Mouse (Mus musculus) spleen, adult 18-20 months (tissue): ENCODE data around the gene Col4a1.
A peak's percentile ranks its signal among the peaks of the same experiment; 100 is the strongest.

Experiments
- DNase-seq, 2 experiments: peaks; one replicate each; pipeline ENCODE4 v3.0.0; 2022; ENCODE audit warnings: mixed read lengths in 2 of 2

The Col4a1 gene

DNA sequence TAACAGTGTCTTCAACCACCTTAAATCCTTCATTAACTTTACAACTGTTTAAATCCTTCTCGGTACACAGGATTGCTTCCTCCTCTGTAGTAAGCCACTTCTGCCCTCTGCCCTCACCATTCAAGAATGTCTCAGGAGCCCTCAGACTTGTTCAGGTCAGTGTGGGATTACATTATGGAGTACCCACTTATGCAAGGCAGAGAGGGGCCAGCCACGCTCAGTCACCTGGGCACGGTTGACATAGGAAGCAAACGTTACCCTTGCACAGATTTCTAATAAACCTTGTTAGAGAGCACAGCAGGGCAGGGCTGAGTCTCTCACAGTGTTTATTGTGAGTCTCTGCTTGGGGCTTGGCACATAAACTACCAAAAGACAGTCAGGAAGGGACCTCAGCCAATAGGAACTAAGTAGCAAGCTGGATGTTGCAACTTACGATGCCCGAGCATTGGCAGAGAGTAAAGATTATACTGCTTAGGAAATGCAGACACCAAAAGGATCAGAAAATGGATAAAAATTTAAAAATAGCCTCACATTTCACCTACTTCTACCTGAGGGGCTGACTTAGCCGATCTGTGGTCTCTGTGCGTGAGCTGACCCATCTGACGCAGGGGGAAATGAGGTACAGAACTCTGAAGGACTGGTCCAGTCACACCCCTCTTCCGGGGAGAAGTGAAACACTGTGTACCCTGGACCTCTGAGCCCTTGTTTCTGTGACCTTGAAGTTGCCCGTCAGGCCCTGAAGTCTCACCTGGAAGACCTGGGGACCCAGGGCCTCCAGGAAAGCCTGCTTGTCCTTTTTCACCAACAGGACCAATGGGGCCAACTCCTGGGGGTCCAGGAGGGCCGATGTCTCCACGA, 86.8 kb downstream of the Col4a1 start:
- DNase-seq, result no peak

- no peak for DNase-seq
Observed at GRCm38 (mm10) chr8:11224178-11224577, 88.4 kb downstream of the Col4a1 start.

DNA sequence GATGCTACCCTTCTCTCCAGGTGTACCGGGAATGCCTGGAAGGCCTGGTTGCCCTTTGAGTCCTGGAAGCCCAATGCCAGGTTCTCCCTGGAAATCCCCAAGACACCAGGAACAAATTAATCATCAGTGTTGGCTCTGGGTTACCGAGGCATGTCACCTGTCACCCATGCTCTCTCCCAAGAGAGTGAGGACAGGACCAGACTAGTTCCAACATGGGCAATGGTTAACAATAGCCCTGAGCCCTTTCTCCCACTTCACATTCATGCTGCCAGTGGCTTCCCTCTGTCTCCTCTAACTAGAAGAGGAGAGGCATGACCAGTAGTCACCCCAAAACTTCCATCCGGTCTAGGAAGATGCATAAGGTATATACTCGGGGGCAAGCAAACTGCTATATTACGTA, 91.3 kb downstream of the Col4a1 start:
- no peak for DNase-seq

DNA sequence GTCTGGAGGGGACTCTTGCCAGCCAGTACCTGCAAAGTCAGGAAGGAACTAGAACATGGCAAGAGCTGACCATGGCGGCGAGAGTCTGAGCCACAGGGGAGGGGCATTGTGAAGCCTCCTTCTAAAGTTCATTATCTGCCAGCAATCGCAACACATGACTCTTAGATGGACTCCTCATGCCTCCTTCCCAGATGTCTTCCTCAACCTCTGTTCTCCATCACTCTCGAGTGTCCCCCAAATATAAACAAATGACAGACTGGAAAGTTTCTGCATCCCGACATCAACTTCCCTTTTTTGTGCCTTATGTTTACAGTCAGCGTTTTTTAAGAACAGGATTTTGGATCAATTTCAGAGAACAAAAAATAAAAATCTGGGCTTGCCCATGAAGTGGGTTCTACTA, 93.3 kb downstream of the Col4a1 start:
- no peak for DNase-seq

DNA sequence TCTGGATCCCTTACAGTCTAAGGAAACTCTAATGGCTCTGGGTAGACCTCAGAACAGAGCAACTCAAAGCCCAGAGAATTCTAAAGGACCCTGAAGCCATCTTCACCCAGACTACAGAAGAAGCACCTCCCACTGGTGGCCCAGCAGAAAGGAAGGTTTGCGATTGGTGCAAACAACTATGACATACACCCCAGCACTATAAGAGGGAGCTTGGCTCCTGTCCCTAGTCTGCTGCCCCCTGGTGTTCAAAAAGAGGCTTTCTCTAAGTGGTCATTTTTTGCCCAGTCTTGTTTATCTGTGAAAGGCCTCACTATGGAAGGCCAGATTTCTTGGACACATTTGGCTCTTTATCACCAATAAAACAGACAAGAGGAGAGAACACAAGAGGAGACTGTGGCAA, 97.4 kb downstream of the Col4a1 start:
- peak in 1 of 2 experiments; percentile 13 for DNase-seq

GRCm38 (mm10) chr8:11206509-11206908, 106.1 kb downstream of the Col4a1 start:
- no peak for DNase-seq

GRCm38 (mm10) chr8:11205532-11205931, 107.1 kb downstream of the Col4a1 start:
- no peak for DNase-seq

DNA sequence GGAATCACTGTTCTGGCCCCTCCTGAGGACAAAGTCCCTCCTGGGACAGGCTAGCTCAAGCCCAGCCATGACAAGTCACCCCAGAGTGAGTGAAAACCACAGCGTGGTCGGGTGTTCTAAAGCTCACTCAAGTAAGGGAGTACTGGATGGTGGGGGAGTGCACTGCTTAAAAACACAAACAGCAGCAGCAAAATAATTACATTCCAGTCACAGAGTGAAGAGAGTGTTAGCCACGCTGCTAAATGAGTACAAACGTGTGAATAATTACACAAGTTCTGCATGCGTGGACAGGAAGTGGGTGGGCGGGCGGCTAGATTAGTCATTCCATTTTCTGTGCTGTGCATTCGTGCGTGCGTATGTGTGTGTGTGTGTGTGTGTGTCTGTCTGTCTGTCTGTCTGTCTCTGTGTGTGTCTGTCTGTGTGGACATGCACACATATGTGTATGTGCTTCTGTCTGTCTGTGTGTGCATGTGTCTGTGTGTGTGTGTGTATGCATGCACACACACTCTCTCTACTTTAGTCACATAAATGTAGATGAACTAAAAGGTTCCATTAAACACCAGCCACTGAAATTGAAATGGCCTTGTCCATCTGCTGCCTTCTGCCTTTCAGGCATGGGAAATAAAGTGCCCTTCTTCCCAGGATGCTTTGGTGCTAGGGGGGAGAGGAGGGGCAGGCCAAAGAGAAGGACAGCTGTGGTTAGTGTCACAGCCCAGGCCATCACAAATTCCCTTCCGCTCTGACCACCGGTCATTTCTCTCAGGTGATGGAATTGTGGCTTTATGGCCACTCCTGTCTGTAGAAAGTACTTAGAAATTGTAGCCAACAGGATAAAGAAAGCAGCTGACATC, 109.1 kb downstream of the Col4a1 start:
- DNase-seq, result no peak

DNA sequence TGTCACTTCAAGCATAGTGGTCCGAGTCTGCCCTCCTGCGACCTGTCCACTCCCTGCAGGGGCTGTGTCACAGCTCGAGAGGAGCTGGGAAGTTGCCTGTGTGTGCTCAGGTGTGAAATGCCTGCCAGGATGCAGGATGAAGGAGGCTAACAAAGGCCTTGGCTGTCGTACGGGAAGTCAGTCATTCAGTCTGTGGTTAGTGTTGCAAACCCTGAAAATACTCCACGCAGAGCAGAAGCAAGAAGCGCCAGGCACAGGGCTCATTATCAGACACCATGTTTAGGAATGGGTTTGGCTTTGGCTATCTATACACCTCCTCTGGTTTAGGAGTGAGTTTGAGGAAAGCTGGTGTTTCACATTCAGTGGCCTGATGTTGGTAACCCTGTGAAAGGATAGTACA, 114.0 kb downstream of the Col4a1 start:
- no peak for DNase-seq

DNA sequence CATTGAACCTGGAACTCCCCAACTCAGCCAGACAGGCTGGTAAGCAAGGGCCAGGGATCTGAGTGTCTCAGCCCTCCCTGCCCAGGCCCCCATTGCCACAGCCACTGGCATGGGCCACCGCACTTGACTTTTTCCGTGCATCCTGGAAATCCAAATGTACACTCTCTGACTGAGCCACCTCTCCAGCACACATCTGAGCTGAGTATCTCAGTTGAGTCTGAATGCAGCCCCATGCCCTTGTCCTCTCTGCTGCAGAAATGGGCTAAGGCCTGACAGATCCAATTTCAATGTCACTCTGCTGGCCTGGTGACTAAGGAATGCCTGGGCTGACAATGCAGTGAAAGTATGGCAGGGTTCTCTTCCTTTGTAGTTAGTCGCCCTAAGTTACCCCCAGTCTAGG, 114.6 kb downstream of the Col4a1 start:
- no peak for DNase-seq

GRCm38 (mm10) chr8:11197261-11197660, 115.4 kb downstream of the Col4a1 start:
- DNase-seq, result no peak

DNA sequence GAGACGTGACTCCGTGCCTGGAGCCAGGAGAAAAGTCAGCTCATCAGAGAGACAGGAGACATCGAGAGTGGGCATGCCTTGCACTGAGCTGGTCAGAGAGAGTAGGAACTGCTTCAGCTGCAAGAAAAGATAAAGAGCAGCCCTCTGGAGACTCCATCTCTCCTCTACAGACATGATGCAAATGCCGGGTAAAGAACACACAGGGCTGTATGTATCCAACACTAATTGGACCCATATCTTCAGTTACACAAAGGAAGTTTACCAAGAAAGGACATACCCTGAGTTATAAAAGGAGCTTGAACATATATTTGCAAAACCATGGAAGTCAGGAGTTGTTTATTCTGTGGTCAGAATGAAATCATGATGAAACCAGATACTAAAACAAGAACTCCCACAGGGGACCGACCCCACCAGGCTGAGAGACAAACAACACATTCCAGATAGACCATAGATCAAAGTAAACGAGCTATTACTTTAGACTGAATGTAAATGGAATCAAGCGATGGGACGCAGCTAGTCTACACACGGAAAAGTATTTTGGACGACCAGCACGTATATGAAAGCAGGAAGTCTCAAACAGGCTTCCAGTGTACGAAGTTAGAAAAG, 119.8 kb downstream of the Col4a1 start:
- no peak for DNase-seq

- DNase-seq, result peak; percentile 25 to 53
Observed at GRCm38 (mm10) chr8:11187581-11188271, 124.9 kb downstream of the Col4a1 start.

DNA sequence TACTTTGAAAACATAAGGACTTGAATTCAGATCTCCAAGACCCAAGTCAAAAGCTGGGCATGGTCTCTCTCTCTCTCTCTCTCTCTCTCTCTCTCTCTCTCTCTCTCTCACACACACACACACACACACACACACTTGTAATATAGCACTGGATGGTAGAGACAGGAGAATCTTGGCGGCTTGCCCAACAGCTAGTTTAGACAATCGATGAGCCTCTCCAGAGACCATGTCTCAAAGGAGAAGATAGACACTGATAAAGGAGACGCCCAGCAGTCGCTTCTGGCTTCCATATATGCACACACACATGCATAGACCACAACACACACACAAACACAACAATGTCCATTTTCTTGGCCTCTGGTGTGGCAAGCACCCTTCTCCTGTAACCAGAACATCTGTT, 126.2 kb downstream of the Col4a1 start:
- DNase-seq, result no peak

GRCm38 (mm10) chr8:11185672-11186071, 127.0 kb downstream of the Col4a1 start:
- no peak for DNase-seq

DNA sequence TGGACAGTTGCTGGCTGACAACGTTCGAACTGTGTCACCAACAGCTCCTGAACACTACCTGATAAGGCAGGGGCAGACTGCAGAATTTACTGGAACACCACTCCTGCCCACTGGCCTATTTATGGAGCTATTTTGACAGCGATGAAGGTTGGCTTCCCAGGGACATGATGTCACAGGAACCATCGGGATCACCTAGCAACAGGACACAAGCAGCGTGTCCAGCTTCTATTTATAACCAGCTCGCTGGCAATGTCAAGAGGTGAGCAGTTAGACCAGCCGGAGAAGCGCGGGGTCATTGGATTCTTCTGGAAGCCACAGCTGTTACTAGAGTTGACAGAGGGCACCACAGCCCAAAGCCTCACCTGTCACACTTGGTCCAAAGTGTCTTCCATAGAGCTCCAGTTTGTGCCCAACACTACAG, 129.0 kb downstream of the Col4a1 start:
- DNase-seq, result no peak

DNA sequence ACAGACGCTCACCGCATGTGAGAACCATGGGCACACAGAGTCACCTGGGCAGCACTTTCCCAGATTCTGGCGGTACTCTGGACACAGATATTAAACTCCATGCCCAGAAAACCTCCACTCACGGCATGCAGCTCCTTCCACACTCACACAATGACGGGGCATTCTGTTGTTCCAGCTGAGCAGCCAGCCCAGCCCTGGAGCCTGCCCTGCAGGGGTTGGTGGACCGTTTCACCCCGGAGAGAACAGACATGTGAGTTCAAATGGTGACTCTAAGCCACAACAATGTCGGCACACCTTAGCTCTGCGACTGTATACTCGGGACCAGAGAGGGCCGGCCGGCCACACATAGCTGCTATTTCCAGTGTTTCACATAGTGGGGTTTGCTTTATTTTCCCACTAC, 130.0 kb downstream of the Col4a1 start:
- DNase-seq, result no peak

GRCm38 (mm10) chr8:11182148-11182484, 130.5 kb downstream of the Col4a1 start:
- DNase-seq, result no peak

GRCm38 (mm10) chr8:11181420-11182147, 131.0 kb downstream of the Col4a1 start:
- no peak for DNase-seq

DNA sequence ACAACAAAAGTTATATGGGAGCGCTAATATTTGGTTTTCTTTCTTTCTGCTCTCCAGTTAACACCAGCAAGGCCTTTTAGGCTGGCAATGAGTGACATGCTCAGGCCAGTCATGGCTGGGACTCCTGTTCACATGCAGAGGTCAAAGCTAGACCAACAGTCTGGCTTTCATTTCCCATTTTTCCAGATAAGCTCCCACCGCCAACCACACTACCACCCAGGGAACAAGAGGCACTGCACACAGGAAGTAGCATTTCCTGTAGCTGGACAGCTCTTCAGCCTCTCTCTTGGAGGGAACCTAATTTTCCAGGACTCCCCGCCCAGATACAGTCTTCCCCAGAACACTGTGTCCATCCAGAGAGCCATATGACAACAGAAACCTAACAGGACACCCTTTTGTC, 132.8 kb downstream of the Col4a1 start:
- DNase-seq, result no peak

GRCm38 (mm10) chr8:11176393-11176792, 136.2 kb downstream of the Col4a1 start:
- DNase-seq, result no peak
